Mouse (Mus musculus) heart, postnatal 36 days (tissue): ENCODE results near the gene Slc16a13. TPM values are rescaled to one million over a fixed set of nuclear protein-coding genes. Genes with fewer than 3 reads are reported as not detected.
"Not testable (repeated sequence)": the region's sequence is repeated elsewhere in the genome, so short reads cannot be mapped to it uniquely, and the experiment has no call there.

ENCODE experiments used
- DNase-seq, 2 experiments: peaks; one replicate each; pipeline ENCODE4 v3.0.0; 2021 to 2022
- intact Hi-C: fragments of 180-260 bp; cut with DNase I; formaldehyde crosslinking; loops from one replicate; pipeline ENCODE4 v1.15.1; 2025
- microRNA-seq, 2 experiments: library from miRNA; unstranded; fragments of <30 nt; microRNA quantifications; one replicate each; pipeline ENCODE4 v1.2.0; 2021; ENCODE audit warnings: borderline number of aligned reads in 2 of 2
- total RNA-seq, 2 experiments: library from RNA; stranded (reverse); gene quantifications; 2 replicates each; pipeline ENCODE4 v1.2.3; 2021

Gene Slc16a13
- total RNA-seq, 2 experiments from 2014 or later, result 3.3 to 3.9 TPM

DNA sequence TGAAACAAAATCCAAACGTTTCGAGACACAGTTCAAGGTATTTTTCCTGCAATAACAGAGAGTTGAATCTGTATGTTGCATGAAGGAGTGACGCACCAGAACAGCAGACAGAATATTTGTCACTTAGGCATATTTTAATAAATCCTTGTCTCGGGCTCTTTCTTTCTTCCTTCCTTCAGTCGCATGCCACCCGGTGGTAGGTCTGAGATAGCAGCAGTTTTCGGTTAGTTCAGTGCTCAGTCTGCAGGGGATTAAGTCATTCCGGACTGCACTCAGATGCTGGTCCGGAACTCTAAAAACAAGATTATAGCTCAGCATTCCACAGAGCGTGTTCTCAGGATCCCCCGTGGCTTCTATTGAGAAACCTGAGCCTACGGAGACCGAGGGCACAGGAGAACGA lies 41.5 kb downstream of the Slc16a13 start:
- no peak for DNase-seq
- intact Hi-C loops, result no loop called here

DNA sequence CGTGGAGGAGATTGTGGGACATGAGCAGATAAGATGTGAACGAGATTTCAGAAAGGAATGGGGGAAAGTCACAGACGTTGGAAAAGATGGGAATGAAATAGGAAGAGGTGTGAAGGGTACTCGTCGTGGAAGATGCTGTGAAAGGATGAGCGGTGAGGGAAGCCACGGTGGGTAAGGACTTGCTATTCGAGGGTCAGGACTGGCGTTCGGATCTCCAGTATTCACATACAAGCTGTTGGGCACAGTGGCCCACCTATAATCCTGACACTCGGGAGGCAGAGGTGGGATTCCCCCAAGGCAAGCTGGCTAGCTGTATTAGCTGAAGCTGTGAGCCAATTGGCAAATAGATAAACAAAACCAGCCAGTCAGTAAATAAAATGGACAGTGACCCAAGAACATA lies 42.1 kb downstream of the Slc16a13 start:
- intact Hi-C loops, result no loop called here
- DNase-seq, result no peak

DNA sequence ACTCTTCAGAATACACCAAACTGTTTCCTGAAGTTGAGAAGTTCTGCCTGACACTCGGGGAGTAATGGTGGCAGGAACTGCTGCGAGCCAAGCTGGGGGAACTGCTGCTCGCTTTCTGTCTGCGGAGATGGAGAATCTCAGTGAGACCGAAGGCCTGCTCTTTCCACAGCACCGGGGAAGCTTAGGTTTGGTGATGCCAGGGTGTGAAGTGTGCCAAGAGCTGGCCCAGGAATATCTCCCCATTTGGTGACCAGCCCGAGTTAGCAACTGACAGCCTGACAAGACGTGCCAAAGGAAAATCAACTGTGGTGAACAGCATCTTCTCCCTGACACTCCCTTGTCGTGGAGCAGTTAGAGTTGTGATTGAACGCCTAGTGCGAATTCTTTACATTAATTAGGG lies 42.6 kb downstream of the Slc16a13 start:
- DNase-seq, result no peak
- intact Hi-C loops, result no loop called here

GRCm38 (mm10) chr11:70177647-70178046 lies 43.2 kb downstream of the Slc16a13 start:
- no peak for DNase-seq
- intact Hi-C loops, result no loop called here

DNA sequence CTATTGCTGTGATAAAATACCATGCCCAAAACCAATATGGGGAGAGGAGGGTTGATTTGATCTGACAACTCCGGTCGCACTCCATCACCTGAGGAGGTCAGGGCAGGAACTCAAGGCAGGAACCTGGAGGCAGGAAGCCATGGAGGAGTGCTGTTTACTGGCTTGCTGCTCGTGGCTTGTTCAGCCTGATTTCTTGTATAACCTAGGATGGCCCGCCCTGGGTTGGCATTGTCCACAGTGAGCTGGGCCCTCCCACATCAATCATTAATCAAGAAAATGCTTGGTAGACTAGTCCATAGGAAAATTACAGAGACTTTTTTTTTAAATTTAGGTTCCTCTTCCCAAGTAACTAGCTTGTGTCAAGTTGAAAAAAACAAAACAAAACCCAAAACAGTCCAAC lies 46.4 kb downstream of the Slc16a13 start:
- DNase-seq, result no peak
- intact Hi-C loops, result no loop called here

- no peak for DNase-seq
- intact Hi-C loops, result no loop called here
These were observed 48.6 kb downstream of the Slc16a13 start for GRCm38 (mm10) chr11:70172298-70172697.

DNA sequence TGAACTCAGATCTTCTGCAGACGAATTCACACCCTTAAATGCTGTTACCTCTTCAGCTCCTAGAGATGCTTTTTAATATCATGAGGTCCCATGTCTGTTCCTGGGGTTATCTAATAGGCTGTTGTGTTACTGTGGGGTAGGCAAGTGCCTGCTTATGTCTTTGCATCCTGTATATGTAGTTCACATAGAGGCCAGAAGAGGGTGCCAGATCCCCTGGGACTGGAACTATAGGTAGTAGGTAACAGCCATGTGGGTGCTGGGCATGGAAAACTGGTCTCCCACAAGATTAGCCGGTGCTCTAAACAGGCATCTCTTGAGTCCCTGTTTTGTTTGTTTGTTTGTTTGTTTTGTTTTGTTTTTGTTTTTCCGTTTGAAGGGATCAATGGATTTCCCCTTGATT lies 49.0 kb downstream of the Slc16a13 start:
- no peak for DNase-seq
- intact Hi-C loops, result no loop called here

DNA sequence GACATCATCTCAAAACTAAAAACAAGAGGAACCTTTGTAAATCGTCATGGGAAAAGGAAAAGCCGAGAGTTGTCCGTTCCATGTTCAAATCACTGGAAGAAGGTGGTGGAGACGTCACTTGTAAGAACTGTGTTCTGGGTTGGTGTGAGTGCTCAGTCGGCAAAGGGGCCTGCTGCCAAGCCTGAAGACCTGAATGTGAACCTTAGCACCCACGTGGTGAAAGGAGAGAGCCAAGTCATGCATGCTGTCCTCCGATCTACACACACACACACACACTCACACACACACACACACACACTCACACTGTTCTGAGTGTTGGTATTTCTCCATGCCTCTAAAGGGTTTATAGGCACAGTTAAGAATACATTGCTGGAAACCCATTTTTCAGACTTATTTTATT lies 49.7 kb downstream of the Slc16a13 start:
- intact Hi-C loops, result no loop called here
- DNase-seq, result no peak

- intact Hi-C loops, result no loop called here
- no peak for DNase-seq
These were observed 50.6 kb downstream of the Slc16a13 start for GRCm38 (mm10) chr11:70170291-70170690.

DNA sequence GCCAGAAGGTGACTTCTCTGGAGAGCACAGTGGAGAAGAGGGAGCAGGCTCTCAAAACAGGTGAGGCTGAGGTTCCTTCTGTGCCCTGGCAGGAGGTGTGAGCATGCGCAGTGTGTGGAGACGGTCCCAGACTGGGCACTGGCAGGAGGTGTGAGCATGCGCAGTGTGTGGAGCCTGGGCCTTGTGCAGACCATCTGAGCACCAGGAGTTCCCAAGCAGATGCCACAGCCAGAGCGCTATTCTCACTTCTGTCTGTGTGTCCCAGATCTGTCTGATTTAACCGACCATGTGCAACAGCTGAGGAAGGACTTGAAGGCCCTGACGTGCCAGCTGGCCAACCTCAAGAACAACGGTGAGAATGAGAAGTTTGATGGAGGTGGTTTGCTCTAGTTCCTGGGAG lies 51.4 kb downstream of the Slc16a13 start:
- intact Hi-C loops, DNase-seq: not testable (repeated sequence)

DNA sequence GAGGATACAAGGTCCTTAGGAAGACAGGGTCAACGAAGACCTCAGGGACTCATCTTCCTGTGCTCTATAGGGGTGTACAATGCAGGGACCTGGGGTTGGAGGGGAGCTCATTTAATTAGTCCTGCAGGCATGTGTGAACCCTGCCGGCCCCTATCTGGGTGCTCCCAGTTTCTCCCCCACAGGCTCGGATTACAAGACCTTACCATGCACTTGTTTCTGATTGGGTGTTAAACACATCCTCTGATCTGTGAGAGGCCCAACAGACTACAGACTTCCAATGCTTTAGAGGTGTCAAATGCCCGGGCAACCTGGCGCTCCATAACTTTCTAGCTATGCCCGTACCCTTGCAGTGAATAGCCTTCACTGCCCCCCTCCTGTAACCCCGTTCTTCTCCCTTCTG lies 52.7 kb downstream of the Slc16a13 start:
- DNase-seq, result no peak
- intact Hi-C loops, result no loop called here

Small RNA genes within 50 kb of the gene (microRNA-seq; reads per million reads assigned to microRNA genes)
- gene Mir195a, result 1,485 to 1,644 reads per million in 2 experiments
- 0 reads per million in 2 experiments for gene Mir497
- 0 reads per million in 2 experiments for gene Mir497b

Other genes with a start within 250 kb of the Slc16a13 start
- gene Ctdnep1, start 239.9 kb downstream of the Slc16a13 start, total RNA-seq, result 100 to 1,000 TPM; 160 to 169 TPM
- 10 to 100 TPM; 47.0 to 47.4 TPM for gene Elp5, start 238.5 kb downstream of the Slc16a13 start, total RNA-seq
- gene Gabarap, start 229.9 kb downstream of the Slc16a13 start, total RNA-seq, result 100 to 1,000 TPM; 306 to 329 TPM
- 10 to 100 TPM; 23.1 to 23.4 TPM for gene Phf23, start 225.3 kb downstream of the Slc16a13 start, total RNA-seq
- gene Dvl2, start 220.5 kb downstream of the Slc16a13 start, total RNA-seq, result 1 to 10 TPM; 5.0 to 6.1 TPM
- 1,000 to 10,000 TPM; 1,292 to 1,425 TPM for gene Acadvl, start 205.7 kb downstream of the Slc16a13 start, total RNA-seq
- 1 to 10 TPM; 6.3 to 7.4 TPM for gene Dlg4, start 204.1 kb downstream of the Slc16a13 start, total RNA-seq
- not detected for gene Asgr1, start 167.0 kb downstream of the Slc16a13 start, total RNA-seq
- gene Asgr2, start 128.4 kb downstream of the Slc16a13 start, total RNA-seq, result not detected
- 1 to 10 TPM; 4.2 to 5.8 TPM for gene Mgl2, start 90.7 kb downstream of the Slc16a13 start, total RNA-seq
- 1 to 10 TPM; 2.7 to 3.3 TPM for gene Clec10a, start 64.9 kb downstream of the Slc16a13 start, total RNA-seq
- gene Slc16a11, start 8.3 kb downstream of the Slc16a13 start, total RNA-seq, result under 1 TPM; 0.28 to 0.30 TPM
- 10 to 100 TPM; 19.7 to 20.0 TPM for gene Bcl6b, start 8.7 kb upstream of the Slc16a13 start, total RNA-seq
- 10 to 100 TPM; 32.7 to 38.0 TPM for gene 0610010K14Rik, start 16.9 kb upstream of the Slc16a13 start, total RNA-seq
- gene Gm21988, start 18.8 kb upstream of the Slc16a13 start, total RNA-seq, result 1 to 10 TPM; 2.1 to 3.3 TPM
- 100 to 1,000 TPM; 106 to 113 TPM for gene Rnasek, start 18.8 kb upstream of the Slc16a13 start, total RNA-seq
- 1 to 10 TPM; 2.5 to 3.7 TPM for gene Alox12, start 34.3 kb upstream of the Slc16a13 start, total RNA-seq
- gene Alox12e, start 101.6 kb upstream of the Slc16a13 start, total RNA-seq, result not detected
- 10 to 100 TPM in 1 of 2 experiments, 1 to 10 TPM in 1; 5.4 to 10.2 TPM for gene Alox15, start 131.0 kb upstream of the Slc16a13 start, total RNA-seq
- 10 to 100 TPM; 19.4 to 22.1 TPM for gene Pelp1, start 189.0 kb upstream of the Slc16a13 start, total RNA-seq
- gene Arrb2, start 211.6 kb upstream of the Slc16a13 start, total RNA-seq, result 10 to 100 TPM; 14.8 to 15.4 TPM
- gene Med11, start 230.9 kb upstream of the Slc16a13 start, total RNA-seq, result 1 to 10 TPM; 8.9 to 9.7 TPM
- 1 to 10 TPM; 1.8 to 2.2 TPM for gene Zmynd15, start 238.4 kb upstream of the Slc16a13 start, total RNA-seq
- 10 to 100 TPM in 1 of 2 experiments, 1 to 10 TPM in 1; 9.6 to 10.9 TPM for gene Cxcl16, start 238.9 kb upstream of the Slc16a13 start, total RNA-seq